Mouse (Mus musculus) limb, embryonic 12.5 days (tissue): Measurements from ENCODE around the gene Irs4. TPM values are rescaled to one million over a fixed set of nuclear protein-coding genes. Genes with fewer than 3 reads are reported as not detected.

Source experiments
- ATAC-seq: fragments of 200-750 bp; cut with Nextera tagmentation; 2 replicates; pipeline ENCODE4 v1.8.0; 2017; ENCODE audit warnings: low read depth, moderate TSS enrichment; ENCODE audit not compliant: insufficient number of reproducible peaks, insufficient read depth, low FRiP score, low TSS enrichment
- H3K27ac ChIP-seq: fragments of 300-500 bp; sonication (generic); 2 replicates; pipeline ENCODE4 v1.5.1; 2016; ENCODE audit warnings: mild to moderate bottlenecking, moderate library complexity
- H3K27me3 ChIP-seq: fragments of 300-500 bp; sonication (generic); 2 replicates; pipeline ENCODE4 v1.6.1; 2016; ENCODE audit warnings: mild to moderate bottlenecking, moderate library complexity
- H3K36me3 ChIP-seq: fragments of 300-500 bp; sonication (generic); 2 replicates; pipeline ENCODE4 v1.6.1; 2016; ENCODE audit warnings: mild to moderate bottlenecking, moderate library complexity
- H3K4me1 ChIP-seq: fragments of 300-500 bp; sonication (generic); replicated peaks from 2 replicates; pipeline ENCODE4 v1.6.1; 2016
- H3K4me2 ChIP-seq: fragments of 300-500 bp; sonication (generic); 2 replicates; pipeline ENCODE4 v1.6.1; 2016; ENCODE audit warnings: mild to moderate bottlenecking, moderate library complexity
- H3K4me3 ChIP-seq: fragments of 300-500 bp; sonication (generic); replicated peaks from 2 replicates; pipeline ENCODE4 v1.5.1; 2016; ENCODE audit warnings: mild to moderate bottlenecking
- H3K9ac ChIP-seq: fragments of 300-500 bp; sonication (generic); replicated peaks from 2 replicates; pipeline ENCODE4 v1.6.1; 2016; ENCODE audit warnings: mild to moderate bottlenecking, moderate library complexity
- H3K9me3 ChIP-seq: fragments of 300-500 bp; sonication (generic); 2 replicates; pipeline ENCODE4 v1.6.1; 2016; ENCODE audit warnings: mild to moderate bottlenecking, moderate library complexity
- WGBS: fragments of 180-500 bp; shearing (Covaris S2); methylation state at CpG from one replicate; pipeline ENCODE4 v1.1.7; 2016; 5-methylcytosine and 5-hydroxymethylcytosine counted together
- polyA plus RNA-seq: library from polyadenylated mRNA; unstranded; fragments of >200 nt; fragmentation: Nextera tagmentation; extraction: Ambion mirVana; gene quantifications from 2 replicates; pipeline ENCODE4 v1.2.1, GENCODE M21; 2016

The Irs4 gene
- polyA plus RNA-seq, result 0.09 and 0.16 TPM in 2 replicates

GRCm38 (mm10) chrX:141724937-141725918 is at the start of gene Irs4:
TSS of gene Irs4 (minus strand) at chrX:141725263.
- H3K27ac ChIP-seq, result no peak within 1 kb of the TSS
- peak; percentile 85 for ATAC-seq

GRCm38 (mm10) chrX:141750360-141750759 is 25.3 kb upstream of the Irs4 start:
- no peak overlapping the region for H3K4me3 ChIP-seq
- no peak overlapping the region for H3K4me2 ChIP-seq
- no peak for ATAC-seq
- no peak overlapping the region for H3K9ac ChIP-seq
- H3K4me1 ChIP-seq, result no peaks in the 10 kb centered on the region
- H3K36me3 ChIP-seq, result no peaks in the 10 kb centered on the region
- WGBS, result 62% methylated on average over 2 of the region's 2 CpGs
- H3K9me3 ChIP-seq, result no peaks in the 10 kb centered on the region
- H3K27ac ChIP-seq, result no peak overlapping the region
- H3K27me3 ChIP-seq, result no peaks in the 10 kb centered on the region

More at GRCm38 (mm10) chrX:141724937-141725918, at the start of gene Irs4:
- 28% methylated on average over 50 of the region's 51 CpGs for WGBS
- Histone ChIP-seq H3K4me1 (no peaks in the 10 kb centered on the region), H3K4me2 (peak within 1 kb of the TSS; percentile 61), H3K36me3 (no peaks in the 10 kb centered on the region), H3K9me3 (no peaks in the 10 kb centered on the region), H3K27me3 (peaks cover 71% of the 10 kb centered on the region), H3K9ac (no peak within 1 kb of the TSS), H3K4me3 (peak within 1 kb of the TSS; percentile 42)

GRCm38 (mm10) chrX:141729570-141729969 is 4.5 kb upstream of the Irs4 start:
- H3K4me2 ChIP-seq, result no peak overlapping the region
- no peaks in the 10 kb centered on the region for H3K4me1 ChIP-seq
- no peak for ATAC-seq
- no peak overlapping the region for H3K9ac ChIP-seq
- H3K27ac ChIP-seq, result no peak overlapping the region
- no peak overlapping the region for H3K4me3 ChIP-seq
- 57% methylated on average over 5 of the region's 5 CpGs for WGBS
- H3K36me3 ChIP-seq, result no peaks in the 10 kb centered on the region
- H3K27me3 ChIP-seq, result peaks cover 27% of the 10 kb centered on the region
- H3K9me3 ChIP-seq, result no peaks in the 10 kb centered on the region

GRCm38 (mm10) chrX:141724391-141724891 is 622 bp downstream of the Irs4 start:
- Histone ChIP-seq H3K36me3 (no peaks in the 10 kb centered on the region), H3K27ac (no peak overlapping the region), H3K4me3 (peak overlapping the region; percentile 42), H3K27me3 (peaks cover 77% of the 10 kb centered on the region), H3K9ac (no peak overlapping the region), H3K4me2 (peak overlapping the region; percentile 61), H3K4me1 (no peaks in the 10 kb centered on the region), H3K9me3 (no peaks in the 10 kb centered on the region)
- 23% methylated on average over 52 of the region's 52 CpGs for WGBS
- ATAC-seq, result no peak

- Histone ChIP-seq H3K27me3 (peaks cover 77% of the 10 kb centered on the region), H3K27ac (no peak overlapping the region)
- no peak for ATAC-seq
Measured at GRCm38 (mm10) chrX:141723936-141724335, 1.1 kb downstream of the Irs4 start.

GRCm38 (mm10) chrX:141721725-141722124 is 3.3 kb downstream of the Irs4 start:
- Histone ChIP-seq H3K9ac (no peak overlapping the region), H3K36me3 (no peaks in the 10 kb centered on the region), H3K27ac (no peak overlapping the region), H3K9me3 (no peaks in the 10 kb centered on the region), H3K4me1 (no peaks in the 10 kb centered on the region), H3K4me3 (peak overlapping the region; percentile 38), H3K27me3 (peaks cover 73% of the 10 kb centered on the region), H3K4me2 (peak overlapping the region; percentile 59)
- no peak for ATAC-seq
- 17% methylated on average over 33 of the region's 33 CpGs for WGBS

More at GRCm38 (mm10) chrX:141723936-141724335, 1.1 kb downstream of the Irs4 start:
- peak overlapping the region; percentile 61 for H3K4me2 ChIP-seq
- no peaks in the 10 kb centered on the region for H3K9me3 ChIP-seq
- H3K36me3 ChIP-seq, result no peaks in the 10 kb centered on the region
- WGBS, result 18% methylated on average over 15 of the region's 16 CpGs
- peak overlapping the region; percentile 42 for H3K4me3 ChIP-seq
- no peak overlapping the region for H3K9ac ChIP-seq
- no peaks in the 10 kb centered on the region for H3K4me1 ChIP-seq

Other genes starting within 250 kb of the Irs4 start
- 11.2 and 12.4 TPM in 2 replicates for gene Col4a5, start 249.9 kb downstream of the Irs4 start, polyA plus RNA-seq
- gene Gm15294, start 150.0 kb upstream of the Irs4 start, polyA plus RNA-seq, result not detected in 2 replicates